Mouse (Mus musculus): ENCODE results near the gene Fras1.
A peak's percentile ranks its signal among the peaks of the same experiment; 100 is the strongest.

Gene Fras1

GRCm38 (mm10) chr5:96373567-96373985, at the start of gene Fras1:
Gene Fras1, plus strand, starts transcription at chr5:96373955.
- DNase-seq: peak; percentile 33

GRCm38 (mm10) chr5:96331048-96331737, 42.6 kb upstream of the Fras1 start:
- no peak for DNase-seq

- no peak for DNase-seq
Observed at GRCm38 (mm10) chr5:96331738-96332070, 42.1 kb upstream of the Fras1 start.

GRCm38 (mm10) chr5:96333963-96334362, 39.8 kb upstream of the Fras1 start:
- no peak for DNase-seq

GRCm38 (mm10) chr5:96340564-96340963, 33.2 kb upstream of the Fras1 start:
- no peak for DNase-seq

GRCm38 (mm10) chr5:96344983-96345382, 28.8 kb upstream of the Fras1 start:
- no peak for DNase-seq

GRCm38 (mm10) chr5:96351963-96352362, 21.8 kb upstream of the Fras1 start:
- DNase-seq: no peak

GRCm38 (mm10) chr5:96363950-96364349, 9.8 kb upstream of the Fras1 start:
- DNase-seq: no peak

GRCm38 (mm10) chr5:96365590-96365989, 8.2 kb upstream of the Fras1 start:
- DNase-seq: no peak

- DNase-seq: no peak
Observed at GRCm38 (mm10) chr5:96367260-96367659, 6.5 kb upstream of the Fras1 start.

GRCm38 (mm10) chr5:96373106-96373505, 649 bp upstream of the Fras1 start:
- no peak for DNase-seq

GRCm38 (mm10) chr5:96373986-96374901, 489 bp downstream of the Fras1 start:
- DNase-seq: peak; percentile 67

- no peak for DNase-seq
Observed at GRCm38 (mm10) chr5:96375391-96375831, 1.7 kb downstream of the Fras1 start.

GRCm38 (mm10) chr5:96376216-96376615, 2.5 kb downstream of the Fras1 start:
- DNase-seq: peak; percentile 16

- DNase-seq: no peak
Observed at GRCm38 (mm10) chr5:96386138-96386933, 12.6 kb downstream of the Fras1 start.

GRCm38 (mm10) chr5:96388306-96388705, 14.6 kb downstream of the Fras1 start:
- no peak for DNase-seq

GRCm38 (mm10) chr5:96389963-96390623, 16.3 kb downstream of the Fras1 start:
- no peak for DNase-seq

GRCm38 (mm10) chr5:96391086-96391485, 17.3 kb downstream of the Fras1 start:
- DNase-seq: no peak

GRCm38 (mm10) chr5:96394947-96395346, 21.2 kb downstream of the Fras1 start:
- no peak for DNase-seq

- DNase-seq: no peak
Observed at GRCm38 (mm10) chr5:96395786-96396650, 22.3 kb downstream of the Fras1 start.

- no peak for DNase-seq
Observed at GRCm38 (mm10) chr5:96402555-96402954, 28.8 kb downstream of the Fras1 start.

Data from right cerebral cortex, postnatal 4 days (tissue).